ENCODE assay signal across 9 mouse cellular contexts in the genomic region with DNA sequence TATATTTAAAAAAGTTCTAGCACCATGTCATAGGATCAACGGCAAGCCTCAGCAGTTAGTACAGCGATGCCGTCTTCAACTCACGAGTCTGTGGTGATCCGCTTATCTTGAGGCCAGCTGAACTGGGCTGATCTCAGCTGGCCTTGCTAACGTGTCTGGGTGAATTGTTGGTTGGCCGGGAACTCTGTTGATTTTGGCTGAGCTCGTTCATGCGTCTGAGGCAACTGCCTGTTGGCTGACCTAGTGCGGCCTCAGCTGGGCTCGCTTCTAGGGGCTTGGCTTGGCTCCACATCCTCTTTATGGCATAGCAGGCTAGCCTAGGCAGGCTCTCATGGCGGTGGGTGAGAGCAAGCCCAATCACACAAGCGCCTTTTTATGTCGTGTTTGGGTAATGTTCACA. TPM values are rescaled to one million over a fixed set of nuclear protein-coding genes. Genes with fewer than 3 reads are reported as not detected.
A peak's percentile ranks its signal among the peaks of the same experiment; 100 is the strongest.
DNase-seq lines count a peak whose midpoint lies in the region; ATAC-seq and TF ChIP-seq lines count a peak whose summit lies in the region.
"Had no signal": no experiment of that assay in that cellular context is flagged by ENCODE, and none has a peak within 500 bp of the region (broad histone marks: within the 10 kb centered on the region; RNA-seq: fewer than 3 reads in every experiment).

No protein-coding gene starts in this region.

- peak; percentile 81 for DNase-seq in left cerebral cortex, postnatal 4 days
- no peak for DNase-seq in left cerebral cortex, postnatal 14 days (ENCODE audit: low spot score in 2 of 2)
- DNase-seq in cerebellum, adult 11-12 months = peak; percentile 66
- peak; percentile 66 for DNase-seq in liver, postnatal 0 days
- peak; percentile 52 to 81 for DNase-seq in urinary bladder, postnatal 36 days (ENCODE audit: low spot score in 2 of 2)

- H3K36me3 ChIP-seq in heart, embryonic 13.5 days = no peaks in the 10 kb centered on the region
- H3K36me3 ChIP-seq in liver, postnatal 0 days (replicated peaks; ENCODE audit: insufficient read depth, low read length) = no peaks in the 10 kb centered on the region
- H3K36me3 ChIP-seq in hindbrain, embryonic 12.5 days = no peaks in the 10 kb centered on the region
- H3K36me3 ChIP-seq: embryonic facial prominence, embryonic 15.5 days had no signal

- no peak overlapping the region for H3K9ac ChIP-seq in heart, embryonic 13.5 days
- no peak overlapping the region for H3K9ac ChIP-seq in liver, postnatal 0 days (replicated peaks)
- H3K9ac ChIP-seq in hindbrain, embryonic 12.5 days = no peak overlapping the region
- H3K9ac ChIP-seq: embryonic facial prominence, embryonic 15.5 days had no signal

- no peak overlapping the region for H3K4me3 ChIP-seq in heart, embryonic 13.5 days
- H3K4me3 ChIP-seq in liver, postnatal 0 days (ENCODE audit: low read depth, low read length) = no peak overlapping the region
- H3K4me3 ChIP-seq in hindbrain, embryonic 12.5 days = no peak overlapping the region
- H3K4me3 ChIP-seq: embryonic facial prominence, embryonic 15.5 days had no signal

- H3K4me1 ChIP-seq in heart, embryonic 13.5 days = 0 out of 2 replicates have a peak, but pooled peaks cover 4% of the 10 kb centered on the region
- peaks cover 2% of the 10 kb centered on the region; the same call in 1 of the 2 replicates for H3K4me1 ChIP-seq in liver, postnatal 0 days (ENCODE audit: insufficient read depth)
- no peaks in the 10 kb centered on the region for H3K4me1 ChIP-seq in hindbrain, embryonic 12.5 days
- H3K4me1 ChIP-seq: embryonic facial prominence, embryonic 15.5 days had no signal

- no peaks in the 10 kb centered on the region for H3K9me3 ChIP-seq in heart, embryonic 13.5 days
- H3K9me3 ChIP-seq in liver, postnatal 0 days (ENCODE audit: low read length) = no peaks in the 10 kb centered on the region
- no peaks in the 10 kb centered on the region for H3K9me3 ChIP-seq in hindbrain, embryonic 12.5 days (replicated peaks)
- H3K9me3 ChIP-seq: embryonic facial prominence, embryonic 15.5 days had no signal

- H3K4me2 ChIP-seq in heart, embryonic 13.5 days = no peak overlapping the region
- H3K4me2 ChIP-seq in liver, postnatal 0 days (ENCODE audit: low read depth, low read length) = no peak overlapping the region
- no peak overlapping the region for H3K4me2 ChIP-seq in hindbrain, embryonic 12.5 days (replicated peaks)
- H3K4me2 ChIP-seq: embryonic facial prominence, embryonic 15.5 days had no signal

- no peak for TF ChIP-seq CTCF in liver, postnatal 0 days (IDR thresholded peaks at IDR 0.05; ENCODE audit: low read depth)

- no peak; the same call in 1 of the 2 replicates for TF ChIP-seq EP300 in liver, postnatal 0 days (IDR thresholded peaks at IDR 0.05; ENCODE audit: low read depth)

- intact Hi-C loops in left cerebral cortex, postnatal 4 days (cut with DNase I) = no loop called here
- intact Hi-C loops in left cerebral cortex, postnatal 14 days (cut with DNase I) = no loop called here

- no peaks in the 10 kb centered on the region for H3K27me3 ChIP-seq in heart, embryonic 13.5 days (replicated peaks)
- H3K27me3 ChIP-seq in liver, postnatal 0 days (ENCODE audit: insufficient read depth, low read length) = no peaks in the 10 kb centered on the region
- H3K27me3 ChIP-seq in hindbrain, embryonic 12.5 days = no peaks in the 10 kb centered on the region
- H3K27me3 ChIP-seq: embryonic facial prominence, embryonic 15.5 days had no signal

- 49% methylated on average over 14 of the region's 14 CpGs for WGBS in heart, embryonic 13.5 days
- WGBS in liver, postnatal 0 days (ENCODE audit: insufficient replicate concordance) = 64% methylated on average over 14 of the region's 14 CpGs
- WGBS in hindbrain, embryonic 12.5 days = 78% methylated on average over 14 of the region's 14 CpGs

- peak; percentile 58; the same call in 1 of the 2 replicates for ATAC-seq in heart, embryonic 13.5 days (ENCODE audit: extremely low read depth, insufficient number of reproducible peaks, low FRiP score, low TSS enrichment)
- peak; percentile 93 for ATAC-seq in liver, postnatal 0 days
- ATAC-seq in erythroblast, adult 5-6 weeks (replicated peaks; ENCODE audit: low FRiP score, poor library complexity, severe bottlenecking) = no peak
- no peak for ATAC-seq in hindbrain, embryonic 12.5 days (ENCODE audit: low FRiP score)

- peak overlapping the region; percentile 48; the same call in 1 of the 2 replicates for H3K27ac ChIP-seq in heart, embryonic 13.5 days (replicated peaks)
- H3K27ac ChIP-seq in liver, postnatal 0 days (ENCODE audit: low read depth) = no peak overlapping the region
- no peak overlapping the region for H3K27ac ChIP-seq in hindbrain, embryonic 12.5 days
- H3K27ac ChIP-seq: embryonic facial prominence, embryonic 15.5 days had no signal

RNA-seq across cellular contexts. Expression of a gene that starts 8.0 kb away (rescaled TPM):
- not detected for total RNA-seq in left cerebral cortex, postnatal 4 days (2021)
- total RNA-seq in left cerebral cortex, postnatal 14 days (2021) = not detected
- not detected in 2 replicates for polyA plus RNA-seq in heart, embryonic 13.5 days (2015; fragmentation: Nextera tagmentation; extraction: Ambion mirVana)
- polyA plus RNA-seq in liver, postnatal 0 days (2015; fragmentation: Nextera tagmentation; extraction: Ambion mirVana) = not detected in 2 replicates
- total RNA-seq in erythroblast, adult 5-6 weeks (2015; ENCODE audit: low replicate concordance) = 2.9 TPM in 1 of 2 replicates, not detected in the other
- total RNA-seq in erythroblast, adult 5-6 weeks (2017; ENCODE audit: low replicate concordance) = not detected in 2 replicates
- not detected in 2 replicates for polyA plus RNA-seq in hindbrain, embryonic 12.5 days (2016; fragmentation: Nextera tagmentation; extraction: Ambion mirVana)
- polyA plus RNA-seq: embryonic facial prominence, embryonic 15.5 days had no signal

RNA-seq across cellular contexts. Expression of a gene that starts 8.2 kb away (rescaled TPM):
- 10 to 100 TPM; 45.0 to 46.2 TPM for total RNA-seq in left cerebral cortex, postnatal 4 days (2021)
- total RNA-seq in left cerebral cortex, postnatal 14 days (2021) = 10 to 100 TPM; 44.1 to 47.0 TPM
- polyA plus RNA-seq in heart, embryonic 13.5 days (2015; fragmentation: Nextera tagmentation; extraction: Ambion mirVana) = 10.3 and 10.7 TPM in 2 replicates
- polyA plus RNA-seq in liver, postnatal 0 days (2015; fragmentation: Nextera tagmentation; extraction: Ambion mirVana) = 1.9 and 2.1 TPM in 2 replicates
- total RNA-seq in erythroblast, adult 5-6 weeks (2015; ENCODE audit: low replicate concordance) = 3.7 and 4.4 TPM in 2 replicates
- total RNA-seq in erythroblast, adult 5-6 weeks (2017; ENCODE audit: low replicate concordance) = 0.51 and 1.3 TPM in 2 replicates
- polyA plus RNA-seq in hindbrain, embryonic 12.5 days (2016; fragmentation: Nextera tagmentation; extraction: Ambion mirVana) = 24.6 and 26.4 TPM in 2 replicates

RNA-seq across cellular contexts. Expression of a gene that starts 10.8 kb away (rescaled TPM):
- not detected for total RNA-seq in left cerebral cortex, postnatal 4 days (2021)
- under 1 TPM in 1 of 2 experiments, not detected in 1; 0.68 TPM for total RNA-seq in left cerebral cortex, postnatal 14 days (2021)
- 0.59 and 0.89 TPM in 2 replicates for polyA plus RNA-seq in heart, embryonic 13.5 days (2015; fragmentation: Nextera tagmentation; extraction: Ambion mirVana)
- polyA plus RNA-seq in liver, postnatal 0 days (2015; fragmentation: Nextera tagmentation; extraction: Ambion mirVana) = not detected in 2 replicates
- total RNA-seq in erythroblast, adult 5-6 weeks (2015; ENCODE audit: low replicate concordance) = not detected in 2 replicates
- not detected in 2 replicates for total RNA-seq in erythroblast, adult 5-6 weeks (2017; ENCODE audit: low replicate concordance)
- polyA plus RNA-seq in hindbrain, embryonic 12.5 days (2016; fragmentation: Nextera tagmentation; extraction: Ambion mirVana) = 1.8 and 2.4 TPM in 2 replicates

RNA-seq across cellular contexts. Expression of a gene that starts 50.9 kb away (rescaled TPM):
- total RNA-seq in left cerebral cortex, postnatal 4 days (2021) = 10 to 100 TPM; 10.5 to 12.3 TPM
- total RNA-seq in left cerebral cortex, postnatal 14 days (2021) = 1 to 10 TPM; 3.4 to 4.2 TPM
- 19.3 and 20.0 TPM in 2 replicates for polyA plus RNA-seq in heart, embryonic 13.5 days (2015; fragmentation: Nextera tagmentation; extraction: Ambion mirVana)
- polyA plus RNA-seq in liver, postnatal 0 days (2015; fragmentation: Nextera tagmentation; extraction: Ambion mirVana) = 35.6 and 57.1 TPM in 2 replicates
- 342 and 357 TPM in 2 replicates for total RNA-seq in erythroblast, adult 5-6 weeks (2015; ENCODE audit: low replicate concordance)
- 725 and 933 TPM in 2 replicates for total RNA-seq in erythroblast, adult 5-6 weeks (2017; ENCODE audit: low replicate concordance)
- 17.8 and 19.2 TPM in 2 replicates for polyA plus RNA-seq in hindbrain, embryonic 12.5 days (2016; fragmentation: Nextera tagmentation; extraction: Ambion mirVana)

Comparison
In these comparisons a context has a peak if more than half of its experiments do, and no peak if none do; other contexts are left out.
1. DNase-seq: peak in left cerebral cortex, postnatal 4 days (single experiment), cerebellum, adult 11-12 months (single experiment), liver, postnatal 0 days (single experiment) and urinary bladder, postnatal 36 days (2 of 2); none in left cerebral cortex, postnatal 14 days (0 of 2).
2. ATAC-seq: peak in heart, embryonic 13.5 days (single experiment) and liver, postnatal 0 days (single experiment); none in erythroblast, adult 5-6 weeks (single experiment) and hindbrain, embryonic 12.5 days (single experiment).
3. RNA of a gene that starts 8.2 kb away (total RNA-seq): 44.1 to 47.0 TPM in left cerebral cortex, postnatal 14 days and 45.0 to 46.2 TPM in left cerebral cortex, postnatal 4 days; 0.51 to 4.4 TPM in erythroblast, adult 5-6 weeks; every median in the first group is over 4 times any median in the second.